ENCODE assay signal across 8 mouse cellular contexts in the genomic region with DNA sequence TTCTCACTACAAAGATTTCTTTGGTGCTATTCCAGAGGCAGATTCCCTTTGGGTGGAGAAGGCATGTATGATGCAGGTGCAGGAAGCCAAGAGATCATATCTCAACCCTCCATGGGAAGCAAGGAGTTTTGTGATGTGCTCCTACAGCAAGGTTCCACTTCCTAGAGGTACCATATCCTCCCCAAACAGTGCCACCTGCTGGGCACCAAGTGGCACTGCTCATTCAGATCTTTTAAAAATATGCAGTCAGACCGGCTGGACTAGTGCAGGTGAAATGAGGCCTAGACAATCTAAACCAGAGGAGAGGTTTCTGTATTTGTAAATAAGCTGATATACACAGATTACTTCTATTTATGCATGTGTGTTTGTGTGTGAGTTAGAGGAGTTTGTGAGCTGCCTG. TPM values are rescaled to one million over a fixed set of nuclear protein-coding genes. Genes with fewer than 3 reads are reported as not detected.
DNase-seq lines count a peak whose midpoint lies in the region; ATAC-seq and TF ChIP-seq lines count a peak whose summit lies in the region.

No protein-coding gene starts in this region.

- no peaks in the 10 kb centered on the region for H3K27me3 ChIP-seq in forebrain, postnatal 0 days (ENCODE audit: insufficient read depth, low read length)
- no peaks in the 10 kb centered on the region for H3K27me3 ChIP-seq in forebrain, embryonic 16.5 days (replicated peaks; ENCODE audit: control insufficient read depth, insufficient read depth, low read length)

- no peak overlapping the region for H3K4me2 ChIP-seq in forebrain, postnatal 0 days (ENCODE audit: low read depth)
- H3K4me2 ChIP-seq in forebrain, embryonic 16.5 days (ENCODE audit: low read length): no peak overlapping the region

- H3K9ac ChIP-seq in forebrain, postnatal 0 days: no peak overlapping the region
- no peak overlapping the region for H3K9ac ChIP-seq in forebrain, embryonic 16.5 days (replicated peaks; ENCODE audit: low read depth, low read length)

- no peaks in the 10 kb centered on the region; the same call in 1 of the 2 replicates for H3K36me3 ChIP-seq in forebrain, postnatal 0 days (ENCODE audit: insufficient read depth)
- no peaks in the 10 kb centered on the region for H3K36me3 ChIP-seq in forebrain, embryonic 16.5 days (ENCODE audit: control insufficient read depth, insufficient read depth)

- no peaks in the 10 kb centered on the region for H3K9me3 ChIP-seq in forebrain, postnatal 0 days (ENCODE audit: low read length)
- H3K9me3 ChIP-seq in forebrain, embryonic 16.5 days (ENCODE audit: control insufficient read depth, low read length): no peaks in the 10 kb centered on the region

- ATAC-seq in forebrain, postnatal 0 days: no peak
- no peak for ATAC-seq in forebrain, embryonic 16.5 days
- peak; percentile 67; the same call in 1 of the 2 replicates for ATAC-seq in erythroblast, adult 5-6 weeks (replicated peaks; ENCODE audit: low FRiP score, poor library complexity, severe bottlenecking)

- DNase-seq in forebrain, postnatal 0 days: peak; percentile 47
- peak; percentile 23 for DNase-seq in thymus, postnatal 0 days (ENCODE audit: low spot score)
- DNase-seq in thymus, adult 18-20 months: no peak
- peak; percentile 13 to 20 for DNase-seq in lung, adult 18-20 months
- DNase-seq in Muller cell, postnatal 12 days (ENCODE audit: inconsistent ontology term): no peak
- no peak for DNase-seq in cerebellum, adult 11-12 months

- 70% methylated on average over 1 of the region's 1 CpGs for WGBS in forebrain, postnatal 0 days
- 41% methylated on average over 1 of the region's 1 CpGs for WGBS in forebrain, embryonic 16.5 days

- H3K4me3 ChIP-seq in forebrain, postnatal 0 days (ENCODE audit: low read depth, low read length): no peak overlapping the region
- no peak overlapping the region for H3K4me3 ChIP-seq in forebrain, embryonic 16.5 days (replicated peaks; ENCODE audit: low read length)

- no peak overlapping the region for H3K27ac ChIP-seq in forebrain, postnatal 0 days (ENCODE audit: low read depth, low read length)
- H3K27ac ChIP-seq in forebrain, embryonic 16.5 days (ENCODE audit: low read length): no peak overlapping the region

- TF ChIP-seq CTCF in forebrain, postnatal 0 days (IDR thresholded peaks at IDR 0.05; ENCODE audit: low read depth): peak; percentile 77

- H3K4me1 ChIP-seq in forebrain, postnatal 0 days (ENCODE audit: insufficient read depth): peaks cover 12% of the 10 kb centered on the region
- H3K4me1 ChIP-seq in forebrain, embryonic 16.5 days (replicated peaks; ENCODE audit: control insufficient read depth, insufficient read depth, low read length): peaks cover 19% of the 10 kb centered on the region

RNA-seq across cellular contexts. Expression of gene Wasf3, which starts 35.3 kb away (rescaled TPM):
- total RNA-seq in forebrain, postnatal 0 days (2014; rRNA removed): 26.8 and 33.0 TPM in 2 replicates
- polyA plus RNA-seq in forebrain, postnatal 0 days (2015; fragmentation: Nextera tagmentation; extraction: Ambion mirVana): 11.7 and 14.3 TPM in 2 replicates
- polyA plus RNA-seq in forebrain, embryonic 16.5 days (2015; fragmentation: Nextera tagmentation; extraction: Ambion mirVana): 12.8 and 15.1 TPM in 2 replicates
- 0.29 and 0.35 TPM in 2 replicates for polyA plus RNA-seq in thymus, postnatal 0 days (2015; fragmentation: Nextera tagmentation; extraction: Ambion mirVana)
- not detected in 2 replicates for total RNA-seq in erythroblast, adult 5-6 weeks (2015; ENCODE audit: low replicate concordance)
- not detected in 2 replicates for total RNA-seq in erythroblast, adult 5-6 weeks (2017; ENCODE audit: low replicate concordance)

Comparison
In these comparisons a context has a peak if more than half of its experiments do, and no peak if none do; other contexts are left out.
1. DNase-seq: peak in forebrain, postnatal 0 days (single experiment), thymus, postnatal 0 days (single experiment) and lung, adult 18-20 months (2 of 2); none in thymus, adult 18-20 months (0 of 2), Muller cell, postnatal 12 days (single experiment) and cerebellum, adult 11-12 months (single experiment).